Mouse (Mus musculus) adrenal gland, postnatal 10 days (tissue): ENCODE measurements around the gene Ccdc130. TPM values are rescaled to one million over a fixed set of nuclear protein-coding genes. Genes with fewer than 3 reads are reported as not detected.

Source experiments
- microRNA-seq: library from miRNA; unstranded; fragments of <30 nt; microRNA quantifications from one replicate; pipeline ENCODE4 v1.2.0, GENCODE M21; 2021
- total RNA-seq, 2 experiments: library from RNA; stranded (reverse); gene quantifications; 2 replicates each; pipeline ENCODE4 v1.2.3; 2021

Gene Ccdc130
- total RNA-seq, 2 experiments from 2014 or later, result 14.2 to 16.5 TPM

Small RNA genes lying within 50 kb of the gene (microRNA-seq; reads per million reads assigned to microRNA genes)
- 17,097 reads per million, percentile 96 among the genes with 10 or more reads in this experiment for gene Mir23a
- not detected for gene Mir24-2
- gene Mir27a, result 1,108 reads per million, percentile 75 among the genes with 10 or more reads in this experiment
- not detected for gene Mir3074-2

Other genes with a start within 250 kb of the Ccdc130 start
- gene Palm3, start 248.9 kb downstream of the Ccdc130 start, total RNA-seq, result under 1 TPM; 0.57 to 0.70 TPM
- gene Il27ra, start 227.8 kb downstream of the Ccdc130 start, total RNA-seq, result 1 to 10 TPM; 5.3 to 6.9 TPM
- gene Rln3, start 225.4 kb downstream of the Ccdc130 start, total RNA-seq, result under 1 TPM in 1 of 2 experiments, not detected in 1; 0.51 TPM
- gene Gm10643, start 205.2 kb downstream of the Ccdc130 start, total RNA-seq, result 1 to 10 TPM; 2.2 to 3.1 TPM
- gene Rfx1, start 203.5 kb downstream of the Ccdc130 start, total RNA-seq, result 10 to 100 TPM; 12.4 to 14.7 TPM
- 10 to 100 TPM; 17.7 to 20.6 TPM for gene Dcaf15, start 165.6 kb downstream of the Ccdc130 start, total RNA-seq
- 1 to 10 TPM in 1 of 2 experiments, under 1 TPM in 1; 1.00 to 1.8 TPM for gene Podnl1, start 144.4 kb downstream of the Ccdc130 start, total RNA-seq
- gene Cc2d1a, start 122.4 kb downstream of the Ccdc130 start, total RNA-seq, result 10 to 100 TPM; 18.6 to 27.0 TPM
- gene 4930432K21Rik, start 122.4 kb downstream of the Ccdc130 start, total RNA-seq, result under 1 TPM; 0.36 to 0.79 TPM
- 1 to 10 TPM in 1 of 2 experiments, under 1 TPM in 1; 0.96 to 2.3 TPM for gene Nanos3, start 85.2 kb downstream of the Ccdc130 start, total RNA-seq
- gene Zswim4, start 33.3 kb downstream of the Ccdc130 start, total RNA-seq, result 10 to 100 TPM; 22.7 to 26.3 TPM
- gene D8Ertd738e, start 20.7 kb downstream of the Ccdc130 start, total RNA-seq, result 100 to 1,000 TPM; 210 to 233 TPM
- gene Mri1, start 13.1 kb downstream of the Ccdc130 start, total RNA-seq, result 10 to 100 TPM; 28.0 to 34.4 TPM
- gene Cacna1a, start 118.1 kb upstream of the Ccdc130 start, total RNA-seq, result 1 to 10 TPM; 5.3 to 9.5 TPM